In genomic region chr14:60409702-60410491, GRCm38 (mm10) we compare ENCODE assay signal across 8 mouse cellular contexts. TPM values are rescaled to one million over a fixed set of nuclear protein-coding genes. Genes with fewer than 3 reads are reported as not detected.
A peak's percentile ranks its signal among the peaks of the same experiment; 100 is the strongest.
DNase-seq lines count a peak whose midpoint lies in the region; ATAC-seq lines count a peak whose summit lies in the region.

No protein-coding gene starts in this region.

- H3K9me3 ChIP-seq in heart, embryonic 11.5 days (replicated peaks; ENCODE audit: control insufficient read depth, low read length), result no peaks in the 10 kb centered on the region
- no peaks in the 10 kb centered on the region for H3K9me3 ChIP-seq in hindbrain, embryonic 10.5 days
- H3K9me3 ChIP-seq in midbrain, embryonic 11.5 days (ENCODE audit: control insufficient read depth, low read length), result no peaks in the 10 kb centered on the region

- 36% methylated on average over 12 of the region's 12 CpGs for WGBS in heart, embryonic 11.5 days (ENCODE audit: insufficient replicate concordance)
- WGBS in hindbrain, embryonic 10.5 days, result 43% methylated on average over 12 of the region's 12 CpGs
- WGBS in midbrain, embryonic 11.5 days, result 39% methylated on average over 12 of the region's 12 CpGs

- H3K4me2 ChIP-seq in heart, embryonic 11.5 days, result peak overlapping the region; percentile 27
- peak overlapping the region; percentile 5; the same call in 1 of the 2 replicates for H3K4me2 ChIP-seq in midbrain, embryonic 11.5 days

- H3K27me3 ChIP-seq in heart, embryonic 11.5 days (ENCODE audit: control insufficient read depth, insufficient read depth, low read length), result no peaks in the 10 kb centered on the region
- no peaks in the 10 kb centered on the region for H3K27me3 ChIP-seq in hindbrain, embryonic 10.5 days (ENCODE audit: insufficient read depth, poor library complexity, severe bottlenecking)
- no peaks in the 10 kb centered on the region for H3K27me3 ChIP-seq in midbrain, embryonic 11.5 days (ENCODE audit: control insufficient read depth, insufficient read depth, low read length)

- no peak overlapping the region for H3K4me3 ChIP-seq in heart, embryonic 11.5 days (ENCODE audit: low read depth, low read length)
- no peak overlapping the region for H3K4me3 ChIP-seq in hindbrain, embryonic 10.5 days
- no peak overlapping the region for H3K4me3 ChIP-seq in midbrain, embryonic 11.5 days (ENCODE audit: low read depth, low read length)

- H3K27ac ChIP-seq in heart, embryonic 11.5 days (ENCODE audit: low read depth, low read length), result no peak overlapping the region
- peak overlapping the region; percentile 70 for H3K27ac ChIP-seq in hindbrain, embryonic 10.5 days
- H3K27ac ChIP-seq in midbrain, embryonic 11.5 days (ENCODE audit: low read depth, low read length), result no peak overlapping the region

- H3K4me1 ChIP-seq in heart, embryonic 11.5 days (ENCODE audit: control insufficient read depth, insufficient read depth, low read length), result peaks cover 3% of the 10 kb centered on the region; the same call in 1 of the 2 replicates
- H3K4me1 ChIP-seq in hindbrain, embryonic 10.5 days (replicated peaks), result peaks cover 23% of the 10 kb centered on the region
- peaks cover 15% of the 10 kb centered on the region for H3K4me1 ChIP-seq in midbrain, embryonic 11.5 days (ENCODE audit: control insufficient read depth, insufficient read depth, low read length)

- no peak for DNase-seq in heart, adult 9 months (ENCODE audit: low spot score in 2 of 2)
- peak; percentile 51 to 53 for DNase-seq in cerebellum, adult 18-20 months
- peak; percentile 32 for DNase-seq in hindbrain, embryonic 10.5 days (ENCODE audit: low spot score)
- DNase-seq in midbrain, embryonic 11.5 days (ENCODE audit: low spot score, missing footprints), result peak; percentile 87
- no peak for DNase-seq in gastrocnemius, postnatal 10 days
- no peak for DNase-seq in testis, postnatal 14 days (ENCODE audit: low spot score)
- DNase-seq in urinary bladder, postnatal 36 days (ENCODE audit: low spot score in 2 of 2), result no peak

- no peaks in the 10 kb centered on the region for H3K36me3 ChIP-seq in heart, embryonic 11.5 days (ENCODE audit: control insufficient read depth, insufficient read depth, low read length)
- H3K36me3 ChIP-seq in hindbrain, embryonic 10.5 days, result no peaks in the 10 kb centered on the region
- no peaks in the 10 kb centered on the region for H3K36me3 ChIP-seq in midbrain, embryonic 11.5 days (ENCODE audit: control insufficient read depth, insufficient read depth, low read length)

- H3K9ac ChIP-seq in heart, embryonic 11.5 days (ENCODE audit: low read depth, low read length), result no peak overlapping the region
- H3K9ac ChIP-seq in midbrain, embryonic 11.5 days (ENCODE audit: low read length), result no peak overlapping the region

- ATAC-seq in heart, embryonic 11.5 days (replicated peaks; ENCODE audit: insufficient number of reproducible peaks, low FRiP score, low TSS enrichment), result no peak
- ATAC-seq in midbrain, embryonic 11.5 days (ENCODE audit: low FRiP score), result peak; percentile 79

RNA-seq across cellular contexts. Expression of gene Amer2, which starts 36.8 kb away (rescaled TPM):
- polyA plus RNA-seq in heart, embryonic 11.5 days (2014; fragmentation: Nextera tagmentation; extraction: Ambion mirVana), result 0.50 and 0.54 TPM in 2 replicates
- polyA plus RNA-seq in hindbrain, embryonic 10.5 days (2016; fragmentation: Nextera tagmentation; extraction: Ambion mirVana), result 8.2 and 13.5 TPM in 2 replicates
- polyA plus RNA-seq in midbrain, embryonic 11.5 days (2014; fragmentation: Nextera tagmentation; extraction: Ambion mirVana), result 11.2 and 12.5 TPM in 2 replicates
- total RNA-seq in gastrocnemius, postnatal 10 days (2021), result under 1 TPM; 0.21 to 0.25 TPM

Comparison
In these comparisons a context has a peak if more than half of its experiments do, and no peak if none do; other contexts are left out.
1. DNase-seq: peak in cerebellum, adult 18-20 months (2 of 2), hindbrain, embryonic 10.5 days (single experiment) and midbrain, embryonic 11.5 days (single experiment); none in heart, adult 9 months (0 of 2), gastrocnemius, postnatal 10 days (single experiment), testis, postnatal 14 days (single experiment) and urinary bladder, postnatal 36 days (0 of 2).